Mouse (Mus musculus) liver, embryonic 14.5 days (tissue): ENCODE measurements at regions not wholly inside any gene's neighbourhood (a gene's known extent, or its start where the extent isn't known, plus 50 kb on each side); places are given as distances from the start of the nearest gene placed in this dataset.

Experiments used
- CTCF ChIP-seq: IDR thresholded peaks from 2 replicates; pipeline ENCODE4 v1.5.1; 2016; ENCODE audit warnings: antibody characterized with exemption, low read depth, control low read depth
- EP300 ChIP-seq: IDR thresholded peaks from 2 replicates; pipeline ENCODE4 v1.6.1; 2016; ENCODE audit warnings: antibody characterized with exemption, low read depth

DNA sequence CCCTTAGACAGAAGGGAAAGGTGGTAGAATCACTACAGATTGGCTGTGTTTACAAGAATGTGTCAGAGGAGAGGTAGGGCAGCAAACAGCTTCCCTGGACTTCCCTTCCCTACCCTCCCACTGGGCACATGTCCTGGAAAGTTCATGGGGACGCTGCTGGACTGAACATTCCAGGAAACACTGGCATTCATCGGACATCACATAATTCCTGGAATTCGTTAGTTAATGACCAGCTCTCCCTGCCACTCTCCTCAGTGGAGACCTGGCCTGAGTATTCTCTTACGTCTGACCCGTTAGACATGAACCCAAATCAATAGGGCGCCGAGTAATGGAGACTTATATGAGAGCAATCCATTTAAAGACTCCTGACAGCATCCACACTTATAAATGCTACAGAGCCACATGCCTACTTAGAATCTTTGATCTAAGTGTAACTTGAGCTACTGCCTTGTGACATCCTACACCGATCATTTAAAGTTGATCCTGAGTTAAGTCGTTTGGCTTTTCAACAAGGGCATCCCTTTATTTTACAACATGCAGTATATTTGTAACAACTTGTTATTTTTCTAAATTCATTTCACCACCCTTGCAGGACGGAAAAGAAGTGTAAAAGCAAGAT is 156.6 kb downstream of the Snx10 start:
- TF ChIP-seq CTCF: no peak
- TF ChIP-seq EP300: no peak
